Mouse (Mus musculus): ENCODE measurements around the gene Cnih3. TPM values are rescaled to one million over a fixed set of nuclear protein-coding genes. Genes with fewer than 3 reads are reported as not detected.

Gene Cnih3
- polyA plus RNA-seq, 2 experiments: 0.58 to 0.64 TPM

DNA sequence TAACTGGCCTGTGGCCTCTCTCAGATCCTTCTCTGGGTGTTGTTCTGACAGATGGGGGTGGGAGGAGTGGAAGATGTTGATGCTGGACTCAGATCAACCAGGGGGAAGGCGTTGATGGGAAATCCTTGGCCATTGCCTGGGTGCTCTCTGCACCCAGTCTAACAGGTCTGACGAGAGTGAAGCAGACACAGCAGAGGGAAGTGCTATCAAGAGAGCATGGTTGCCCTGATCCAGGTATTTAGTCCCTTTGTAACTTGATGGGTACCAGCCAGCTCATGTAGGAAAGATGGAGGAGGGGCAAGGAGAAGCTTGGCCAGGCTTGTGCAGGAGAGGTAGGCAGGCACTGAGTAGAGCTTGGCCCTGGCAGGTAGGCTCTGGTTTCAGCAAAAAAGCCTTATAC is 36.8 kb downstream of the Cnih3 start:
- Histone ChIP-seq H3K27ac (replicated peaks; ENCODE audit: low read depth, low read length) (no peak overlapping the region), H3K4me2 (replicated peaks; ENCODE audit: low read depth, low read length, severe bottlenecking) (no peak overlapping the region), H3K36me3 (ENCODE audit: control insufficient read depth, insufficient read depth, low read length) (no peaks in the 10 kb centered on the region), H3K9me3 (ENCODE audit: control insufficient read depth, low read length) (no peaks in the 10 kb centered on the region), H3K9ac (ENCODE audit: low read depth, low read length, severe bottlenecking) (no peak overlapping the region), H3K4me1 (ENCODE audit: control insufficient read depth, insufficient read depth, low read length) (peaks cover 3% of the 10 kb centered on the region; the same call in 1 of the 2 replicates), H3K27me3 (ENCODE audit: control insufficient read depth, insufficient read depth, low read length) (no peaks in the 10 kb centered on the region), H3K4me3 (replicated peaks; ENCODE audit: low read length) (no peak overlapping the region)
- no peak for TF ChIP-seq POLR2A (IDR thresholded peaks at IDR 0.05; ENCODE audit: borderline replicate concordance, extremely low read depth, insufficient read depth, insufficient read length)
- ATAC-seq (ENCODE audit: low FRiP score, low read depth) (no peak), DNase-seq (ENCODE audit: low spot score) (no peak)
- WGBS: 83% methylated on average over 2 of the region's 2 CpGs

- H3K4me3 ChIP-seq (replicated peaks; ENCODE audit: low read length): no peak overlapping the region
- TF ChIP-seq POLR2A (IDR thresholded peaks at IDR 0.05; ENCODE audit: borderline replicate concordance, extremely low read depth, insufficient read depth, insufficient read length): no peak
- H3K4me2 ChIP-seq (replicated peaks; ENCODE audit: low read depth, low read length, severe bottlenecking): no peak overlapping the region
- H3K36me3 ChIP-seq (ENCODE audit: control insufficient read depth, insufficient read depth, low read length): no peaks in the 10 kb centered on the region
- WGBS: 95% methylated on average over 2 of the region's 2 CpGs
- no peaks in the 10 kb centered on the region for H3K9me3 ChIP-seq (ENCODE audit: control insufficient read depth, low read length)
- H3K27ac ChIP-seq (replicated peaks; ENCODE audit: low read depth, low read length): no peak overlapping the region
- ATAC-seq (ENCODE audit: low FRiP score, low read depth) (no peak), DNase-seq (ENCODE audit: low spot score) (no peak)
- H3K9ac ChIP-seq (ENCODE audit: low read depth, low read length, severe bottlenecking): no peak overlapping the region
- H3K27me3 ChIP-seq (ENCODE audit: control insufficient read depth, insufficient read depth, low read length): no peaks in the 10 kb centered on the region
- peaks cover 3% of the 10 kb centered on the region; the same call in 1 of the 2 replicates for H3K4me1 ChIP-seq (ENCODE audit: control insufficient read depth, insufficient read depth, low read length)
Measured at GRCm38 (mm10) chr1:181392489-181392888, 40.1 kb downstream of the Cnih3 start.

- no peak overlapping the region for H3K27ac ChIP-seq (replicated peaks; ENCODE audit: low read depth, low read length)
- no peaks in the 10 kb centered on the region for H3K36me3 ChIP-seq (ENCODE audit: control insufficient read depth, insufficient read depth, low read length)
- H3K27me3 ChIP-seq (ENCODE audit: control insufficient read depth, insufficient read depth, low read length): no peaks in the 10 kb centered on the region
- peaks cover 3% of the 10 kb centered on the region; the same call in 1 of the 2 replicates for H3K4me1 ChIP-seq (ENCODE audit: control insufficient read depth, insufficient read depth, low read length)
- H3K4me2 ChIP-seq (replicated peaks; ENCODE audit: low read depth, low read length, severe bottlenecking): no peak overlapping the region
- TF ChIP-seq POLR2A (IDR thresholded peaks at IDR 0.05; ENCODE audit: borderline replicate concordance, extremely low read depth, insufficient read depth, insufficient read length): no peak
- H3K9ac ChIP-seq (ENCODE audit: low read depth, low read length, severe bottlenecking): no peak overlapping the region
- no peaks in the 10 kb centered on the region for H3K9me3 ChIP-seq (ENCODE audit: control insufficient read depth, low read length)
- ATAC-seq (ENCODE audit: low FRiP score, low read depth): no peak
- DNase-seq (ENCODE audit: low spot score): no peak
- no peak overlapping the region for H3K4me3 ChIP-seq (replicated peaks; ENCODE audit: low read length)
- WGBS: 43% methylated on average over 6 of the region's 6 CpGs
Measured at GRCm38 (mm10) chr1:181393250-181394149, 41.1 kb downstream of the Cnih3 start.

- Histone ChIP-seq H3K4me2 (replicated peaks; ENCODE audit: low read depth, low read length, severe bottlenecking) (no peak overlapping the region), H3K27me3 (ENCODE audit: control insufficient read depth, insufficient read depth, low read length) (no peaks in the 10 kb centered on the region), H3K9me3 (ENCODE audit: control insufficient read depth, low read length) (no peaks in the 10 kb centered on the region), H3K36me3 (ENCODE audit: control insufficient read depth, insufficient read depth, low read length) (no peaks in the 10 kb centered on the region), H3K9ac (ENCODE audit: low read depth, low read length, severe bottlenecking) (no peak overlapping the region), H3K4me1 (ENCODE audit: control insufficient read depth, insufficient read depth, low read length) (peaks cover 3% of the 10 kb centered on the region; the same call in 1 of the 2 replicates), H3K27ac (replicated peaks; ENCODE audit: low read depth, low read length) (no peak overlapping the region), H3K4me3 (replicated peaks; ENCODE audit: low read length) (no peak overlapping the region)
- 83% methylated on average over 6 of the region's 6 CpGs for WGBS
- DNase-seq (ENCODE audit: low spot score) (no peak), ATAC-seq (ENCODE audit: low FRiP score, low read depth) (no peak)
- TF ChIP-seq POLR2A (IDR thresholded peaks at IDR 0.05; ENCODE audit: borderline replicate concordance, extremely low read depth, insufficient read depth, insufficient read length): no peak
Measured at GRCm38 (mm10) chr1:181395234-181395828, 42.9 kb downstream of the Cnih3 start.

DNA sequence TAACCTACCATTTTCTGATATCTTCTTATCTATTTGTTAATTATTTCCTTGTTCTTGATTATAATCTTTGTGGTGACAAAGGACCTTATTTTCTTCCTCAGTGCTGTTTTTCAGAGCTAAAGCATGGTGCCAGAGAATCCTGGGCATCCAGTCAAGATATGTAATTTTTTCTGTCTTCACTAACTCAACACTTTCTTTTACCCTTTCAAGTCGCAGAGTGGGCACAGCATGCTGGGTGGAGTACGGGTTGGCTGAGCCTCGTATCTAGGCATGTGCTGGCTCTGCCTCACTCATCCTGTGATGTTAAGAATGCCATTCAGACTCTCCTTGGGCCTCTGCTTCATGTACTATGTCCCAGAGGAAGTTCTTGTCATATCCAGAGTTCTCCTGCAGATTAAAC is 46.8 kb downstream of the Cnih3 start:
- H3K36me3 ChIP-seq (ENCODE audit: control insufficient read depth, insufficient read depth, low read length): no peaks in the 10 kb centered on the region
- no peak overlapping the region for H3K27ac ChIP-seq (replicated peaks; ENCODE audit: low read depth, low read length)
- H3K4me3 ChIP-seq (replicated peaks; ENCODE audit: low read length): no peak overlapping the region
- WGBS: 82% methylated on average over 3 of the region's 3 CpGs
- no peak overlapping the region for H3K4me2 ChIP-seq (replicated peaks; ENCODE audit: low read depth, low read length, severe bottlenecking)
- no peaks in the 10 kb centered on the region for H3K9me3 ChIP-seq (ENCODE audit: control insufficient read depth, low read length)
- no peaks in the 10 kb centered on the region for H3K4me1 ChIP-seq (ENCODE audit: control insufficient read depth, insufficient read depth, low read length)
- no peak for TF ChIP-seq POLR2A (IDR thresholded peaks at IDR 0.05; ENCODE audit: borderline replicate concordance, extremely low read depth, insufficient read depth, insufficient read length)
- DNase-seq (ENCODE audit: low spot score) (no peak), ATAC-seq (ENCODE audit: low FRiP score, low read depth) (no peak)
- no peaks in the 10 kb centered on the region for H3K27me3 ChIP-seq (ENCODE audit: control insufficient read depth, insufficient read depth, low read length)
- no peak overlapping the region for H3K9ac ChIP-seq (ENCODE audit: low read depth, low read length, severe bottlenecking)

Measured in limb, embryonic 14.5 days (tissue).